In the genomic region with DNA sequence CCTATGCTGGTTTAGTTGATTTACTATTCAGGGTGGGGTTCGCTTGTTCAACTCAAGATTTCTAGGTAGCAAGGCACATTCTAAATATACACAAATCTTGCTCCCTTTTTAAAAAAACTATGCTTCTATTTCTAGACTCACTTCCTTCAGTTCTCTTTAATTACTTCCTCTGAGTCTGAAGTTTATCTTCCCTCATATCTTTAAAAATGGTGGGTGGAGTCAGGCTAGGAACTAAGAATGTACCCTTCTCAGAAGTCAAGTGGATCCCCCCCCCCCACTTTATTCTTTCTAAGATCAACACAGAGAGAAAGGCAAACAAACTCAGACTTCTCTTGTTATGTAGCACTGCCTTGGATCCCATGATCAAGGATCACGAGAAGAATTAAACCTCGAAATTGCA, we compare ENCODE assay signal across 31 mouse cellular contexts. TPM values are rescaled to one million over a fixed set of nuclear protein-coding genes. Genes with fewer than 3 reads are reported as not detected.
DNase-seq lines count a peak whose midpoint lies in the region; ATAC-seq and TF ChIP-seq lines count a peak whose summit lies in the region.
"Had no signal": no experiment of that assay in that cellular context is flagged by ENCODE, and none has a peak within 500 bp of the region (broad histone marks: within the 10 kb centered on the region; RNA-seq: fewer than 3 reads in every experiment).

No protein-coding gene starts in this region.

- WGBS in kidney, embryonic 16.5 days: 56% methylated on average over 3 of the region's 3 CpGs
- WGBS in stomach, embryonic 16.5 days: 63% methylated on average over 3 of the region's 3 CpGs
- WGBS in stomach, postnatal 0 days: 51% methylated on average over 3 of the region's 3 CpGs

- TF ChIP-seq EP300 in stomach, postnatal 0 days (optimal IDR thresholded peaks at IDR 0.05): no peak

- no peaks in the 10 kb centered on the region for H3K9me3 ChIP-seq in kidney, embryonic 16.5 days (ENCODE audit: low read length)
- H3K9me3 ChIP-seq in stomach, embryonic 16.5 days (replicated peaks; ENCODE audit: control insufficient read depth, low read length): no peaks in the 10 kb centered on the region
- H3K9me3 ChIP-seq in stomach, postnatal 0 days (ENCODE audit: control insufficient read depth, low read length): no peaks in the 10 kb centered on the region
- H3K9me3 ChIP-seq: heart, embryonic 15.5 days; hindbrain, embryonic 12.5 days; lung, embryonic 15.5 days; midbrain, embryonic 13.5 days; neural tube, embryonic 13.5 days had no signal

- H3K36me3 ChIP-seq in kidney, embryonic 16.5 days (ENCODE audit: insufficient read depth, low read length): no peaks in the 10 kb centered on the region
- no peaks in the 10 kb centered on the region for H3K36me3 ChIP-seq in stomach, embryonic 16.5 days (ENCODE audit: control insufficient read depth, insufficient read depth, low read length)
- H3K36me3 ChIP-seq in stomach, postnatal 0 days (ENCODE audit: control insufficient read depth, insufficient read depth, low read length): no peaks in the 10 kb centered on the region
- H3K36me3 ChIP-seq: heart, embryonic 15.5 days; hindbrain, embryonic 12.5 days; lung, embryonic 15.5 days; midbrain, embryonic 13.5 days; neural tube, embryonic 13.5 days had no signal

- no peak for DNase-seq in kidney, adult 9 months
- no peak for DNase-seq in stomach, postnatal 0 days (ENCODE audit: low spot score)
- peak; percentile 6 for DNase-seq in induced T-regulatory cell, adult 2 months (ENCODE audit: low read depth)
- DNase-seq in spleen, adult 12 weeks (ENCODE audit: low spot score): no peak
- no peak for DNase-seq in retina, embryonic 14.5 days (ENCODE audit: low spot score)
- no peak for DNase-seq in heart, postnatal 14 days
- DNase-seq: adrenal gland, adult 8-10 months; cerebellum, adult 11 months; cerebellum, adult 9-10 months; gastrocnemius, postnatal 10 days; heart, postnatal 36 days; liver; thymus, postnatal 14 days had no signal

- intact Hi-C loops in heart, postnatal 14 days (cut with DNase I): no loop called here

- ATAC-seq in kidney, embryonic 16.5 days (ENCODE audit: low FRiP score, low TSS enrichment): no peak
- no peak for ATAC-seq in stomach, embryonic 16.5 days (ENCODE audit: insufficient read depth, low FRiP score)
- ATAC-seq in stomach, postnatal 0 days (ENCODE audit: low FRiP score, low TSS enrichment): no peak
- ATAC-seq: hindbrain, postnatal 0 days; intestine, embryonic 16.5 days; midbrain, embryonic 13.5 days had no signal

- 0 out of 2 replicates have a peak, but pooled peaks cover 6% of the 10 kb centered on the region for H3K4me1 ChIP-seq in kidney, embryonic 16.5 days (ENCODE audit: insufficient read depth, low read length)
- H3K4me1 ChIP-seq in stomach, embryonic 16.5 days (ENCODE audit: control insufficient read depth, insufficient read depth, low read length): no peaks in the 10 kb centered on the region
- H3K4me1 ChIP-seq in stomach, postnatal 0 days (replicated peaks; ENCODE audit: control insufficient read depth, insufficient read depth): no peaks in the 10 kb centered on the region
- H3K4me1 ChIP-seq: heart, embryonic 15.5 days; hindbrain, embryonic 12.5 days; neural tube, embryonic 13.5 days had no signal

- H3K9ac ChIP-seq in kidney, embryonic 16.5 days (replicated peaks; ENCODE audit: low read length): no peak overlapping the region
- H3K9ac ChIP-seq in stomach, embryonic 16.5 days (ENCODE audit: low read length): no peak overlapping the region
- no peak overlapping the region for H3K9ac ChIP-seq in stomach, postnatal 0 days (ENCODE audit: low read length)
- H3K9ac ChIP-seq: heart, embryonic 15.5 days; hindbrain, embryonic 12.5 days; liver, embryonic 14.5 days; lung, embryonic 15.5 days; midbrain, embryonic 13.5 days; neural tube, embryonic 13.5 days had no signal

- H3K27ac ChIP-seq in kidney, embryonic 16.5 days (ENCODE audit: low read length): peak overlapping the region; percentile 43; the same call in 1 of the 2 replicates
- H3K27ac ChIP-seq in stomach, embryonic 16.5 days (ENCODE audit: low read length): no peak overlapping the region
- no peak overlapping the region for H3K27ac ChIP-seq in stomach, postnatal 0 days (replicated peaks)
- H3K27ac ChIP-seq: heart, embryonic 15.5 days; hindbrain, embryonic 12.5 days; hindbrain, postnatal 0 days; liver, embryonic 14.5 days; lung, embryonic 15.5 days; midbrain, embryonic 13.5 days; neural tube, embryonic 13.5 days had no signal

- no peak overlapping the region for H3K4me2 ChIP-seq in kidney, embryonic 16.5 days (replicated peaks; ENCODE audit: low read depth, low read length)
- 0 out of 2 replicates have a peak overlapping the region, but pooled peaks have one; percentile 2 for H3K4me2 ChIP-seq in stomach, embryonic 16.5 days (ENCODE audit: low read depth, low read length)
- H3K4me2 ChIP-seq in stomach, postnatal 0 days (replicated peaks; ENCODE audit: low read depth): no peak overlapping the region
- H3K4me2 ChIP-seq: heart, embryonic 15.5 days; hindbrain, embryonic 12.5 days; lung, embryonic 15.5 days; midbrain, embryonic 13.5 days; neural tube, embryonic 13.5 days had no signal

- no peak for TF ChIP-seq CTCF in stomach, postnatal 0 days (IDR thresholded peaks at IDR 0.05; ENCODE audit: low read depth)

- H3K27me3 ChIP-seq in kidney, embryonic 16.5 days (ENCODE audit: insufficient read depth, low read length): no peaks in the 10 kb centered on the region
- H3K27me3 ChIP-seq in stomach, embryonic 16.5 days (ENCODE audit: control insufficient read depth, insufficient read depth, low read length): no peaks in the 10 kb centered on the region
- no peaks in the 10 kb centered on the region for H3K27me3 ChIP-seq in stomach, postnatal 0 days (ENCODE audit: control insufficient read depth, insufficient read depth, low read length)
- H3K27me3 ChIP-seq: hindbrain, embryonic 12.5 days; lung, embryonic 15.5 days; midbrain, embryonic 13.5 days; neural tube, embryonic 13.5 days had no signal

- H3K4me3 ChIP-seq in kidney, embryonic 16.5 days (ENCODE audit: low read length): no peak overlapping the region
- H3K4me3 ChIP-seq in stomach, embryonic 16.5 days (replicated peaks; ENCODE audit: low read length): no peak overlapping the region
- no peak overlapping the region for H3K4me3 ChIP-seq in stomach, postnatal 0 days (ENCODE audit: low read depth, low read length)
- H3K4me3 ChIP-seq: erythroblast, embryonic 14.5 days; heart, embryonic 15.5 days; hindbrain, embryonic 12.5 days; lung, embryonic 15.5 days; midbrain, embryonic 13.5 days; neural tube, embryonic 13.5 days had no signal

RNA-seq across cellular contexts. Expression of gene Ppp1r1c, which starts 57.5 kb away (rescaled TPM):
- polyA plus RNA-seq in kidney, embryonic 16.5 days (2015; fragmentation: Nextera tagmentation; extraction: Ambion mirVana): not detected in 2 replicates
- not detected in 2 replicates for polyA plus RNA-seq in stomach, embryonic 16.5 days (2015; fragmentation: Nextera tagmentation; extraction: Ambion mirVana)
- 0.04 TPM in 1 of 2 replicates, not detected in the other for polyA plus RNA-seq in stomach, postnatal 0 days (2015; fragmentation: Nextera tagmentation; extraction: Ambion mirVana)
- not detected for total RNA-seq in heart, postnatal 14 days (2021)
- total RNA-seq: adrenal gland, adult 8-10 months; gastrocnemius, postnatal 10 days; heart, postnatal 36 days; megakaryocyte-erythroid progenitor cell, adult 5-6 weeks had no signal
- polyA plus RNA-seq: erythroblast, embryonic 14.5 days; gonadal fat pad, adult 2 months; intestine, embryonic 16.5 days; kidney, embryonic 14.5 days; large intestine, adult 2 months; limb, embryonic 11.5 days; liver, embryonic 14.5 days; stomach, embryonic 14.5 days; urinary bladder, adult 2 months had no signal
